Mouse (Mus musculus) layer of hippocampus, adult 9-11 months (tissue): ENCODE measurements around the gene Cep72.
A peak's percentile ranks its signal among the peaks of the same experiment; 100 is the strongest.
"Not testable (repeated sequence)": the region's sequence is repeated elsewhere in the genome, so short reads cannot be mapped to it uniquely, and the experiment has no call there.

ENCODE experiments used
- DNase-seq: peaks from one replicate; pipeline ENCODE4 v3.0.0; 2022

Gene Cep72

DNA sequence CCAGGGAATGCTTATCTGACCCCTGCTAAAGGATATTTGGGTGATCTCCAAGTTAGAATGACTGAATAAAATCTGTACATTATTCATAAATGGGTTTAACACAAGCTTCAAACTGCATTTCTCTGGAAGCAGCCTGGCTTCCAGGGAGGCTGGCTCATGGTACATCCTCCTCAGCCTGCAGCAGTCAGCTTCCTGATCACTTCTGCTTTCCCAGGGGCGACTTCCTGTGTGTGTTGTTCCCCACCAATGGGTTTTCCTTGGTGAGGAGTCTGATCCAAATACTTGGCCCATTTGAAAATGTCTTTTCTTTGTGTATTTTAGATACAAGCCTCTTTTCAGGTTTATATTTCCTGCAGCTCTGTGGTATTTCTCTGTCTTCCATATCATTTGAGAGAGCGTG, 33.1 kb downstream of the Cep72 start:
- DNase-seq: no peak

DNA sequence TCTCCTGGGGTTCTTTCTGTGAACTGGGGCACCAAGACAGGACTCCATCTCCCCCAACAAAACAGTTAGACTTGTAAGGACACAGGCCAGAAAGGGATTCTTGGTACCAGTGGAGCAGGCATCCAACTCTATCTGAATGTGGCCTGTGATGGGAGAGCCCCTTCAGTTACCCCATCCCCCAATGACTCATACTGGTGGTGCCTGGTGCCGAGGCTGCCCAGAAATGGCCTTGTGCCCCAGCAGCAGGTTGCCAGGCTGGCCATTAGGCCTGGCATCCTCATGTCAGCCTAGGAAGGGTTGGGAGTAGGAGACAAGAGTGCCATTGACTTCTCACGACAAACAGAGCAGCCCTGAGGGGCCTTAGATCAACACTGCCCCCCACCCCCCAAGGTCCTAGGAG, 34.0 kb downstream of the Cep72 start:
- DNase-seq: peak; percentile 86

DNA sequence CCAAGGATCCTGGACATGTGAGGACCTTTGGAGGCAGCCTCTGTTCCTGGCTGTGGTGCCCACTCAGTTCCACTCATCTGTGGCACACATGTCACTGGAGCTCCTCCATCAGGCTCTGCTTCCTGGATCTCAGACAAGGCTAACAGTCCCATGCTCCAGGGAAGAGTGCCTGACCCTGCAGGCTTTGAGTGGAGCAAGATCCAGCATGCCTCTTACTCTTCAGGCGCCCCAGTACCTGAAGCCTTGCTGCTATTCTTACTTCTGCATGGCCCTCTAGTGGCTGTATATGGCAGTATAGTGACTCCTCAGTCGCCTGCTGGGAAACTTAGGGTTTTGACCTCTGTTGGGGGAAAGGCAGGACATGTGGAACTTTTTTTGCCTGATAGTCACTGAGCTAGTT, 35.9 kb downstream of the Cep72 start:
- DNase-seq: no peak

DNA sequence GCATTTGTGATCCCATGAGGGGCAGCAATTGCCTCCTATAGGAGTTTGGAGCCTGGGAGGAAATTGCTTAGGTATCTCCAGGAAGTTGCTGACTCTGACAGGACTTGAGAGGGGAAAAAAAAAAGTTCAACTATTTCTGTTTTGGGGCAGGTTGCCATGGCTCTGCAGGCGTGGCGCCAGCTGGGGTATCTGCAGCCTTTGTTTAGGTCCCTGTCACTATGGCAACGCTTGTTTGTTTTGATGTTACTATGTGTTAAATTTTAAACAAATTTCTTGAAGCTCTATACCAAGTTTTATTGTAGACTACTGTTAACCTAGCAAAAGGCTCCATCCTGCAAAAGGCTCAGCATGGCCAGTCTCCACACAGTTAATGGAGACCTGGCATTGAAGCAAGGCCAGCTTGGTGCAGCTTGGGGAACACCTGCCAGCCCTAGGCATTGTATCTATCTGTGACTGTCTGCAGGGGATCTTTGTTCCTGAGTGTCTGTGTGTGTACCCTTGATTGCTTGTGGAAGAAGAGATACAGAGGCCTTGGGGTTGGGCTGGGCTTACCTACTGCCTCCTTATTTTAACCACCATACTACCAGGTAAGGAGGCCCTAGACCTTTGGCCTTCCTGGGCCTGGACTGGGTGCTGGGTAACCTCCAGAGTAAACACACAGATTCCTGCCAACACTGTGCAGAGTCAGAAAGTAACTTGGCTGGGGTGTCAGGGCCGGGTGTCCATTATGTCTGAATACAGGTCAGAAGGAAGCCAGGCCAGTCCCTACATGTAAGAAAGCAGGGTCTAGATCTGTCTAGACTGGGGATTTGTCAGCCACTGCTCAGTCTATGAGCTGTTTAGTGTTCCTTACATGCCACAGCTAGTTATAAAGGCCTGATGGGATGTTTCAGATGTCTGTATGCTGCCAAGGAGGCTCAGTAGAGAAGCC, 36.7 kb downstream of the Cep72 start:
- no peak for DNase-seq

DNA sequence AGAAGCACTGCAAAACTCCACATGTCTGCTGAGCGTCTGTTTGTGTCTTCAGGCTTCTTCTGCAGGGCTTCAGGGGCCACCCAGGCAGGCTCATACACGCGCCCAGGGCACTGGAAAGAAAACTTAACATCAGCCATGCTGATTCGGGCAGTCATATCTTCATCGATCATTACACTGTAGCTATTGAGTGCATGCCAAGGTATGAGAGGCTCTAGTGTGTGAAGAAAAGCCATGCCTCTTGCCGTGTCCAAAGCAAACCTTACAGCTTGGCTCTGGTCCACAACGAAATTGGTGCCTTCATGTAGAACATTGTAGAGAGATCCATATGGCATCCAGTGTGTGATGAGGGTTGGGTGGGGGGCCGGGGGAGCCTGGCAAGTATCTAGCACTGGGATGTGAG, 43.1 kb downstream of the Cep72 start:
- not testable (repeated sequence) for DNase-seq

DNA sequence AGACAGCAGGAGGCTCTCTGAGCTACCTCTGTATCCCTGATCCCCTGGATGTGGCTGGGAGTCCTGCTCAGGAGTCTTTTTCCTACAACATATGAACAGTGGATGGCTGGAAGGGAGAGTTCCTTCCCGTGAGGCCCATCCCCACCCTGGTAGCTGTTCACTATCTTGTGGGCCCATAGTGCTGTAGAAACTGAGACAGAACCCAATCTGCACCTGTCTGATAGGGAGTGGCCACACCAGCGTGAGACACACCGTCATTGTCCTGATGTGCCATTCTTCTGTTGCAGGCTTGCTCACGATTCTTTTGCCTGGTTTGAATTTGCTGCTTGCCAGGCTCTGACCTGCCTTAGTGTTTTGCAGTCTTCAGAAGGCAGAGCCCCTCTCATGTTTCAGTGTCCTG, 44.7 kb downstream of the Cep72 start:
- no peak for DNase-seq

DNA sequence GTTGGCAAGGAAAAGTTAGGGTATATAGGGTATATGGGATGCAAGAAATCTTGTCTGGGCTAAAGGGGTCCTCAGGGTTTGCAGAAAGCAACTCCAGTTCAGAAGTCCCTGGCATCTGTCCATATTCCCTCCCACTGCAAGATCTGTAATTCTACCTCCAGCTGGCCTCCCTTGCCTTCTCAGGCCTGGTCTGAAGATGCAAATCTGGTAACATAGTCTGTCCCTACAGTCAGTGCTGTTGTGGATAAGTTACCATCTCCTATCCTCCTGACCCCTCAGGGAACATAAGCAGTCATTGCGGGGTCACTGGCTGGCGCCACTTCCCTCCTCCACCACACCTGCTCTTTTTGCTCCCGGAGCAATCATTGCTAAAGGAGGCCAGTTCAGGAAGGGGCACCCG, 46.2 kb downstream of the Cep72 start:
- no peak for DNase-seq

DNA sequence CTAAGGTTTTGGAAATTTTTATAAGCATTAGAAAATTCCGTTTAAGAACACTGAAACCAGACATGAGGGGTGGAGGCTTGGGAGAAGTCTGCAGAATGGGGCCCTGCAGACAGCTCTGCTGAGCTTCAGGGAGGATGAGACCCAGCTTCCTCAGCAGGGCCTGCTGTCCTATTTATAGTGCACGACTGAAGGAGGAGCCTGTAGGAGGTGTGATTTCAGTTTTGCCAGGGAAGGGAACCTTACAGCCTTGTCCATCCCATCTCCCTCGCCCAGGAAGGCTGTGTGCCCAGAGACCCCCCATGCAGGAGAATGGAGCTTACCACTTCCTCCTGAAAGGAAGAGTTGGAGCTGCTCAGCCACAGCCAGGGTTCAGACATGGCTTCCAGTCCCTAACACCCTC, 51.4 kb downstream of the Cep72 start:
- no peak for DNase-seq

DNA sequence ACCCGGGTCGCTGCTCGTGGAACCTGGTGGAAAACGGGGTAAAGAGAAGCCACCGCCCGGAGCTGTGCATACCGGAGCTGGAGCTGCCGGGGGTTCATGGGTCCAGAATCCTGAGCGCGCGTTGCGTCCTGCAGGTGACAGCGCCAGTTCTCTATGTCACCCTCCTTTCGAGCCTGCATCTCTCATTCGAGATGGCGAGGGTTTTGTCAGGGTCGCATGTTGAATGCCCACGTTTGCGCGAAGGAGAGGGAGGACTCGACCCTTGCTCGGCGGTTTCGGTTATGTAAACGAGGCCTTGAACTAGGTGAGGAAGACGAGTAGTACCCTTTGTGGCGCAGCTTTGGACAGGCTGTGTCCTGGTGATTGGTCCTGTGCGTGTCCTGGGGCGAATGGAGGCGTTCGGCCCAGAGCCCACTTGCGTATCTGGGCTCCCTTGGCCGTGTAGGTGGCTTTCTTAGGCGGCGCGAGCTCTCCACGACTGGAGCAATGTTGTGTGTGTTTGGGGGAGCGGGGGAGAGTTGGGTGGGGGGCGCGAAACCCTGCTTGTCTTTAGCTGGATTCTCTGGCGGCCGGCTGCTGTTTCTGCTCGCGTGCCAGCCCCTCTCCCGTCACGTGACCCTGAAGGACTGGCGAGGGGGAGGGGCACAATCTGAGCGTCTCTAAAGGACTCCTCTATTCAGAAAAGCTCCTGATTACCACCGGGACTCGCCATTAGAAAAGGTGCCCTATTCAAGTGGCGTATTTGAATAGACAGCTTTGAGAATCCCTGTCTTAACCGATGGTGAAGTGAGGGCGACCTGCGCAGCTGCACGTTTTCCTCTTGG, 52.1 kb downstream of the Cep72 start:
- DNase-seq: peak; percentile 88

DNA sequence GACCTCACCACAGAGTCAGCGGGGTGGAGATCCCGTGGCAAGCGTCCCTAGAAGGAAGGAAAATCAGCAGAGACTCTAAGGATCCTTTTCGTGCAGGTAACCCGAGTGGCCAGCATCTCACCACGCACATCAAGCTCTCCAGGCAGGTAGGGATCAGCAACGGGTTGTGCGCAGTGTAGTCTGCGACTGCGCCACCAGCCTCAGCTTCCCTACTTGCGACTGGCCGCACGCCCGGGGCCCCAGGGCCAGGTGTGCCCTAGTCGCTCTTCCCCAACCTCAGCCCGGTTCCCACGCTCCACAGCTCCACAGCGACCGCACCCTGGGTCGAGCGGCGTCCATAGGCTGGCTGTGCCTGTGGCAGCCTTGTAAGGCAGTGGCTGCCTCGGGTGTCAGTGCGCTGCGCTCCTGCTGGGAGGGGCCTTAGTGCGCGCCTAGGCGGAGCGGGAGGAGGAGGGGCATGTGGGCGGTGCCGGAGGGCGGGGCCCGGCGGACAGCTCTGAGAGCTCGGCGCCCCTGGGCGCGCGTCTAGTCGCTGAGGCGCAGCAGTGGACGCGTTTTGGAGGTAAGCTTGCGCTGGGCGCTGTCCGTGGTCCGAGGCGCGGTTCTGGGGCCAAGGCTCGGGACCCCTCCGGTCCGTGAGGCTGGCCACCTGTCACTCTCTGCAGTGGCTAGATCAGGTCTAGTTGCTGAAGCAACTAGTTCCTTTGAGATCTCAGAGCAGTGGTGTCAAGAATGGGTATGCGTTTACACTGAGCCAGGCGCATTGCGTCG, 53.0 kb downstream of the Cep72 start, which contains the start of gene Tppp:
Gene Tppp (plus strand): TSS at position 460 of the 771 bp plus-strand sequence.
- peak; percentile 97 for DNase-seq

DNA sequence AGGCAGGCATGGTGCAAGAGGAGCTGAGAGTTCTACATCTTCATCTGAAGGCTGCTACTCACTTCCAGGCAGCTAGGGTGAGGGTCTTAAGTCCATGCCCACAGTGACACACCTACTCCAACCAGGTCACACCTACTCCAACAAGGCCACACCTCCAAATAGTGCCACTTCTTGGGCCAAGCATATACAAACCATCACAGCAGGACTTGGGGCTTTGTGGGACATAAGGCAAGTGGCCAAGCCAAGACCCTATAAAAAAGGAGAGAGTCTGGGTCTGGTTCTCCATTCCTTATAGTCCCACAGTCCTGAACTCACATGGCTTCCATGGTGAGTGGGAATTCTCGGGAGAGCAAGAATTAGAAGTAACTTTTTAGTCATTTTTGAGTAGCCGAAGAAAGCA, 53.9 kb downstream of the Cep72 start:
- DNase-seq: not testable (repeated sequence)

DNA sequence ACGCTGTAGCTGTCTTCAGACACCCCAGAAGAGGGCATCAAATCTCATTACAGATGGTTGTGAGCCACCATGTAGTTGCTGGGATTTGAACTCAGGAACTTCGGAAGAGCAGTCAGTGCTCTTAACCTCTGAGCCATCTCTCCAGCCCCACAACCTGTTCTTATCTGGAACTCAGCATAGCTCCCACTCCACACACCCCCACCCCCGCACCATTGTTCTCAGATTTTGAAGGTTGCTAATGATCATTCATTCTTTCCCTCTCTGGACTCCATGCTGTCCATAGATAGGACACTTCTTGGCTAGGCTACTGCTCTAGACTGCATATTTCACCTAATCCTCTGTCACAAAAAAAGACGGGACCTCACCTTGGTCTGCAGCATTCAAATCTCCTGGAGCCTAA, 55.2 kb downstream of the Cep72 start:
- not testable (repeated sequence) for DNase-seq

DNA sequence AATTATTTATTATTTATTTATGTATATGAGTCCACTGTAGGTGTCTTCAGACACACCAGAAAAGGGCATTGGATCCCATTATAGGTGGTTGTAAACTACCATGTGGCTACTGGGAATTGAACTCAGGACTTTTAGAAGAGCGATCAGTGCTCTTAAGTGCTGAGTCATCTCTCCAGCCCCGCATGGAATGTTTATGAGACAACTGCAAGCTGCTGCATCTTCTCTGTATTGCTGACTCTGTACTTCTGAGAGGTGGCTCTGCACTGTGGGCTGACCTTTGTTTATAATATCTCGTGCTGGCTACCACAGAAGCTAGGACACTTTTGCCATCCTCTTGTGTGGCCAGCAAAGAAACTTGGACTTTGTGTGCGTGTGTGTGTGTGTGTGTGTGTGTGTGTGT, 60.6 kb downstream of the Cep72 start:
- no peak for DNase-seq

DNA sequence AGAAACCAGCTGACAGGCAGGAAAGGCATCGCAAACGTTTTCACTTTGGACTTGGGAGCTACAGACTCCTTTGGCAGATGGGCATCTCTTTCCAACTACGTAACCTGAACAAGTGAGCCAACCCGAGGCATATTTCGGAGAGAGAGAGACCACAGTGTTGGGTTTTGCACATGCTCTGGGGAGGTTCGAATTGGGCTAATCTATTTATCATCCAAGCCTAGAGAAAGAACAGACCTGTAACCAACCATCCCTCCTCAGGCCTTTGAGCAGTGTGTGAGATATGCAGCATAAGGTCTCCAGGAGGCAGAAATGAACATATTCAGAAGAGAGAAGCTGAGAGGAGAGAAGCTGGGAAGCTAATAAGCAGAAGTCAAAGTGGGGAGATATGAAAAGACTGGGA, 61.1 kb downstream of the Cep72 start:
- no peak for DNase-seq

DNA sequence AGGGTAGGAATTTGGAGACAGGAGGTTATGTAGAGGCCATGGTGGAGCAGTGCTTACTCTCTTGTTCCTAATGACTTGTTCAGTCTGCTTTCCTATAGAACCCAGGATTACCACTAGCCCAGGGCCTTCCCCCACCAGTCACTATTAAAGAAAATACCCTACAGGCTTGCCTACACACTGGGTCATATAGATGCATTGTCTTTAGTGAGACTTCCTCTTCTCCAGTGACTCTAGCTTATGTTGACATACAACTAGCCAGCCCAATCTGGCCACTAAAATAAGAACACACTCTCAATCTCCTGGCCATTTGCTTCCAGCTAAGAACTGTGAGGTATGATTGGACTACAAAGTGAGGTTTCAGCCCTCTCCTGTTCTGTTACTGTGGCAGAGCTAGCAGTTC, 61.6 kb downstream of the Cep72 start:
- no peak for DNase-seq

DNA sequence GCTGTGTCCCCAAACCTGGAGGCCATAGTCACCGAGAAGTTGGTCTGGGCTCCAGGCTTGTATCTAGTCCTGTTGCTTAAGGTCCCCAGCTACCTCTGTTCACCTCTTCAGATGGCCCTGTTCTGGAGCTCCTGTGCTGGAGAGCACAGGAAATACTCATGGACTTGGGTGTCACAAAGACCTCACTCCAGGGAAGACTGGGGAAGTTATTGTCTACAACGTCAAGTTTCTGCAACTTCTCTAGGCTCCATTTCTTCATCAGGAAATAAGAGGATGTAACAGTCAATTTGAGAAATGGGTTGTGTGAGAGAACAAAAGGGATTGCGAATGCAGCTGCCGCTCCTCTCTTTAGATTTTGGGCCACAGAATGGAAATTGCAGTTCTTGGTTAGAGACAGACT, 65.6 kb downstream of the Cep72 start:
- no peak for DNase-seq

DNA sequence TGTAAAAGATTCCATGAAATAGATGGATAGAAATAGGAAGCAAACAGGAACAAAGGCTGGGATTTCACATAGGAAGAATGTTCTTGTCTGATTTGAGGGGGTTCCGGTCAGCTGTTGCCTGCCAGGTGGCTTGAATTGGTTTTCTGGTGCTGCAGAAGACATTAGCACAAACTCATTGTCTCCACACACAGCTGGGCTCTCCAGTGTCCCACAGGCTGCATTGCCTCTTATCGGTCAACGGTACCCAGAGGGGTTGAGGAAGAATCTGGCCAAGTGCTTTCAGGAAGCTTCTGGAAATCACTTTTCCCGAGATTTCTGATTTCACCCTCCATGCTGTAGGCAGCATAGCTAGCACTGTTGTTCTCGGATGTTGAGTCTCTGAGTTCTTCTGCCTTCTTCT, 70.8 kb downstream of the Cep72 start:
- DNase-seq: no peak

DNA sequence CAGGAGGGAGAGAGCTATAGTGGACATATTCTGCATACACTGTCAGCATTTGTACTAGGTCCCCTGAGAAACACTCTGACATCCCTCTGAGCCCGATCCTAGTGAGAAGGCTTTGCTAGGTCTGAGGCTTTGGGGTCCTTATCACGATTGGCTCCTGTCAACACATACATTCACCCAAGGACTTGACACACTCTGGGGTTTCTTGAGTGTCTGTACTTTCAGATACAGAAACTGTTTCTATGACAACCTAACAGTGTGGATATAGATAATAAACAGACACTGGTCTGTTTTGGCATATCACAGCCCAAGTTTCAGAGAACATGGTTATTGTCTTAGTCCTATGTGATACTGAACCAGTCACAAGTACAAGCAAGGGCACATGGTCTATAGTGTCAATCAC, 71.3 kb downstream of the Cep72 start:
- DNase-seq: no peak

DNA sequence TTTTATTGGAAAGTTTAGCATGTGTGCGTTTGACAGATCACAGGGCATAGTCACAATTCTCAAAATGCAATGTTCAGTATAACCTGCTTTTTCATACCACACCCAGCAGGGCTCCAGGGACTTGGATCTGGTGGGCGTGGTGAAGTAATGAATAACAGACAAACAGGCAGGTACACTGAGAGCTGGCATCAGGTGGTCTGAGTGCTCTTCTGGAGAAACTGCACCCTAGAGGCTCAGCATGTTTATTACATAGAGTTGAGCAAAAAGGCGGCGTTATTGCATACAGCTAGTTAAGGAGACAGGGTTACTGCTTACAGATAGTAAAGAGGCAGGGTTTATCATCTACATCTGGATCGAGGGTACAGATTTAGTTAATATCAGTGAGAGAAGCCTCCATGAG, 71.8 kb downstream of the Cep72 start:
- no peak for DNase-seq
